Mouse (Mus musculus) lung, postnatal 10 days (tissue): ENCODE measurements around the gene Srm.

Experiments used
- DNase-seq: peaks from one replicate; pipeline ENCODE4 v3.0.0; 2021

Srm gene

GRCm38 (mm10) chr4:148591171-148591630, at the start of gene Srm:
Gene Srm (plus strand): TSS chr4:148591503.
- DNase-seq, result peak; percentile 99

- no peak for DNase-seq
Observed at GRCm38 (mm10) chr4:148549106-148549505, 42.2 kb upstream of the Srm start.

GRCm38 (mm10) chr4:148557766-148558165, 33.5 kb upstream of the Srm start:
- DNase-seq, result no peak

DNA sequence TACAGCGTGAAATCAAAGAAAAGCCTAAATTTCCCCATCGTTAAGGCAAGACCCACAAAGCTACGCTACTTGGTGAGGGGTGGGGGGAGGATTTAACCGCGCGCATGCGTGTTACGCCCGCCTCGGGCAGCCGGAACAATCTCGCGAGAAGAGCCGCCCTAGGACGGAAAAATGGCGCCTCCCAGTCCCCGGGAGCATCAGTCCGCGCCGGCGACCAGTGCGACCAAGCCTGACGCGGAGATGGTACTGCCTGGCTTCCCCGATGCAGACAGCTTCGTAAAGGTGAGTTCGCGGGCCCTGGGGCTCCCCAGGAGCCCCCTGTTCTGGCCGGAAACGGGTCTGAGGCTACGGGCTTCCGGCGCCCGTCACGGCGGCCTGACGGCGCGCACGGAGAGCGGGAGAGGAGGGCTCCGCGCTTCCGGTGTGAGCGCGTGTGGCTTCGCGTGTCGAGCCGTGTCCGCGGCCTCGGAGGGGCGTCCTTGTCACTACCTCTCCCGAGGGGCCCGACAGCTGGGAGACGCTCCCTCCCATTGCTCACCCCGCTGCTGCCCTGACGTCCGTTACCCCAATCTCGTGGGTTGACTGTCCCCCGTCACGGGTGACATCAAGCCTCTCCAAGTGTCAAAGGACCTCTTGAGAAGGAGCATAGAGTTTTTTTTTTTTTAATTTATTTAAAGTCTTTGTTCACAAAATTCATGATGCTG, 32.9 kb upstream of the Srm start, which contains the start of gene Exosc10:
Exosc10 (plus strand) TSS at position 133 of the 704 bp plus-strand sequence.
- DNase-seq, result peak; percentile 91

- no peak for DNase-seq
Observed at GRCm38 (mm10) chr4:148562676-148563075, 28.6 kb upstream of the Srm start.

- no peak for DNase-seq
Observed at GRCm38 (mm10) chr4:148563595-148563994, 27.7 kb upstream of the Srm start.

- no peak for DNase-seq
Observed at GRCm38 (mm10) chr4:148570138-148570537, 21.2 kb upstream of the Srm start.

DNA sequence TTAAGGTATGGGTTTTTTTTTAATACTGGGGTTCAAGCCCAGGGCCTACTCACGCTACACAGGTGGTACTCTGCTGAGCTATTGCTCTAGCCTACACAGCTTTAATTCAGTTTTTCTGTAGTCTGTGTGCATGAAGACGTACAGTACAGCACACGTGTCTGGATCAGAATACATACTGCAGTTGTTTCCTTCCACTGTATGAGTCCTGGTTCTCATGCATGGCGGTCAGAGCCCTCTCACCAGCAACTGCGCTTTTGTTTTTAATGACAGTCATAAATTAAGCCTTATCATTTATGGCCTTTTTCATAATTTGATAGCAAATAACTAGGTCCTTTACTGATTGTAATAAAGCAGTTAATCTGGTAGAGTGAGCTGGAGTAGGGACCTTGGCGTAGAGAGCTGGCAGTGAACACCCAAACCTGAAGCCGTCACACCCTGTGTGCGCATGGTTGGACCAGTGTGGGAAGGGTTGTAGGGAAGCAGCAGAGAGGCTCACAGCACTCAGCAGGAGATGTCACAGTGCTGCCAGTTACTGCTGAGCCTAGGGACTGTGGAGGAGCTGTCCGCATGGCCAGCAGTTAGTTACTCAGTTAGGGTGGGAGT, 20.5 kb upstream of the Srm start:
- no peak for DNase-seq

DNA sequence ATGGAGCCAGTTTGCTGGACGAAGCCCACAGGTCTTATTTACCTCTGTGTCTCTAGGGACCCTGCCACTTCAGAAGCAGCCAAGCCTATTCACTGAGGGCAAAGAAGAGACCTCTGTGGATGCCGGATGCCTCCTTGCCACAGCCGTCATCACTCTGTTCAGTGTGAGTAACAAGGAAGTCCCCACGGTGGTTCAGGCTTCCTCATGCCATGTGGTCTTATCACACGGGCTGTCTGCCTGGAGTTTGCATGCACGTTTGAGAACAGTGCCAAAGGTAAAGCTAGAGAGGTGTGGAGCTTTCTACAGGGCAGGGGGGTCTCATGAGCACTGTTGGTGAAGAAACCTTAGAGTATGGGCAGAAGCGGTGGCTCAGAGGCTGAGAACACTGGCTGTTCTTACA, 18.1 kb upstream of the Srm start:
- DNase-seq, result no peak

- DNase-seq, result no peak
Observed at GRCm38 (mm10) chr4:148580765-148581164, 10.5 kb upstream of the Srm start.

GRCm38 (mm10) chr4:148581422-148581821, 9.9 kb upstream of the Srm start:
- DNase-seq, result no peak

GRCm38 (mm10) chr4:148583257-148583656, 8.0 kb upstream of the Srm start:
- DNase-seq, result no peak

DNA sequence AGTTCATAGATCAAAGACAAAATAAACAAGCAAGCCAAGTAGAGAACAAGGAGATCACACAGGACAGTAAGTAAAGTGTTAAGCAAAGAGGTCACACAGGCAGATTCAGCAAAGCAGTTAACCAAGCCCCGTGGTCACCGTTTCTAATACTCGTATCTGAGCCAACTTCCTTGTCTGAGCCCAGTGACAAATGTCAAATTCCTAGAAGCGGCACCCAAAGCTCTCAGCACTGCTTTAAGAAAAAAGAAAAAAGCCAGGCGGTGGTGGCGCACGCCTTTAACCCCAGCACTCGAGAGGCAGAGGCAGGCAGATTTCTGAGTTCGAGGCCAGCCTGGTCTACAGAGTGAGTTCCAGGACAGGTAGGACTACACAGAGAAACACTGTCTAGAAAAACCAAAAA, 4.7 kb upstream of the Srm start:
- no peak for DNase-seq

- peak; percentile 44 for DNase-seq
Observed at GRCm38 (mm10) chr4:148588793-148589192, 2.5 kb upstream of the Srm start.

GRCm38 (mm10) chr4:148589565-148589964, 1.7 kb upstream of the Srm start:
- peak; percentile 58 for DNase-seq

GRCm38 (mm10) chr4:148590421-148591170, 707 bp upstream of the Srm start:
- DNase-seq, result peak; percentile 28

DNA sequence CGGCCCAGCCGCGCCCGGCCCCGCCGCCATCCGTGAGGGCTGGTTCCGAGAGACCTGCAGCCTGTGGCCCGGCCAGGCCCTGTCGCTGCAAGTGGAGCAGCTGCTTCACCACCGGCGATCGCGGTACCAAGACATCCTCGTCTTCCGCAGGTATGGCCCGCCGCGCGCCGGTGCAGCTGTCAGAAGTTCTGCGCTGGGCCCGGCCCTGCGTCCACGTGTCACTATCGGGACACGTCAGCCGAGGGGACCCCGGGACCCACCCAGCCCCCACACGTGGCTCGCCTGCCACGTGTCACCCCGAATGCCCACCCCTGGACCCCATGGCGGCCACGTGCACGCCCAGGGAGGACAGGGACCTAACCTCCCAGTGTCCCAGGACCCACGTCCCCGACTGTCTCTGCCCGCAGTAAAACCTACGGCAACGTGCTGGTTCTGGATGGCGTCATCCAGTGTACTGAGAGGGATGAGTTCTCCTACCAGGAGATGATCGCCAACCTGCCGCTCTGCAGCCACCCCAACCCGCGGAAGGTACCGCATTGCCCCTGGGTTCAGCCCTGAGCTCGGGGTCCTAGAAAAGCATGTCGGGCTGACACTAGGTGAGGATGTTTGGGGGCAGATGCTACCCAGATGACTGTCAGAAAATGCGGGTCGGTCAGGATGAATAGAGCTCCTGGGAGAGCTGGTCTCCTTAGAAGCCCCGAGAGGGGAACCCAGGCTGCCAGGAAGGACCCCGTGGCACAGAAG, 506 bp downstream of the Srm start:
- peak; percentile 31 for DNase-seq

GRCm38 (mm10) chr4:148593996-148594395, 2.7 kb downstream of the Srm start:
- DNase-seq, result no peak

DNA sequence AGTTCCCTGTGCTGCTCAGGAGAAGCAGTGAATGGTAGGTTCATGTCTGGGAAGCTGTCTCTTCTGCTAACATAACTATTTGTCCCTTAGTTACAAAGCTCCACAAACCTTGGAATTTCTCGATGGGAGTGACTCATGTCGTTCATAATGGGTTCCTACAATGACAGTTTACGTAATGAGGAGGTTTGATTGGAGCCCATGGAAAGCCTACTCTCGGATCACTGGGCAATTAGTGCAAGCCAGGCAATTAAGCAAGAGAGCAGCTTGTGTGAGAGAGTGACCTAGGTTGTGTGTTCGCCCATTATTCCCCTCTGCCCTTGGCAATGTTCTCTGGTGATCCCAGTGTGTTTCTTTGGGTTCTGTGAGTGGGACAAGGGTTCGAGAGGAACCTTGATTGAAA, 4.6 kb downstream of the Srm start:
- no peak for DNase-seq

GRCm38 (mm10) chr4:148596731-148597130, 5.4 kb downstream of the Srm start:
- DNase-seq, result no peak

- DNase-seq, result no peak
Observed at GRCm38 (mm10) chr4:148598826-148599225, 7.5 kb downstream of the Srm start.

- DNase-seq, result no peak
Observed at GRCm38 (mm10) chr4:148600316-148600715, 9.0 kb downstream of the Srm start.

- no peak for DNase-seq
Observed at GRCm38 (mm10) chr4:148601871-148602270, 10.6 kb downstream of the Srm start.
